Mouse (Mus musculus) embryonic facial prominence, embryonic 13.5 days (tissue): ENCODE results near the gene Banp. TPM values are rescaled to one million over a fixed set of nuclear protein-coding genes. Genes with fewer than 3 reads are reported as not detected.

ENCODE experiments used
- ATAC-seq: fragments of 200-750 bp; cut with Nextera tagmentation; 2 replicates; pipeline ENCODE4 v1.8.0; 2017; ENCODE audit warnings: low read depth; ENCODE audit not compliant: insufficient number of reproducible peaks, insufficient read depth, low FRiP score, low TSS enrichment
- H3K27ac ChIP-seq: fragments of 300-500 bp; sonication (generic); 2 replicates; pipeline ENCODE4 v1.5.1; 2015; ENCODE audit warnings: moderate library complexity, mild to moderate bottlenecking, inconsistent platforms
- H3K27me3 ChIP-seq: fragments of 300-500 bp; sonication (generic); 2 replicates; pipeline ENCODE4 v1.6.1; 2015; ENCODE audit warnings: mild to moderate bottlenecking, inconsistent platforms
- H3K36me3 ChIP-seq: fragments of 300-500 bp; sonication (generic); 2 replicates; pipeline ENCODE4 v1.6.1; 2015; ENCODE audit warnings: mild to moderate bottlenecking, inconsistent platforms
- H3K4me1 ChIP-seq: fragments of 300-500 bp; sonication (generic); 2 replicates; pipeline ENCODE4 v1.6.1; 2015; ENCODE audit warnings: inconsistent platforms
- H3K4me2 ChIP-seq: fragments of 300-500 bp; sonication (generic); 2 replicates; pipeline ENCODE4 v1.6.1; 2015; ENCODE audit warnings: moderate library complexity, mild to moderate bottlenecking, inconsistent platforms
- H3K4me3 ChIP-seq: fragments of 300-500 bp; sonication (generic); 2 replicates; pipeline ENCODE4 v1.5.1; 2015; ENCODE audit warnings: mild to moderate bottlenecking, inconsistent platforms
- H3K9ac ChIP-seq: fragments of 300-500 bp; sonication (generic); 2 replicates; pipeline ENCODE4 v1.6.1; 2015; ENCODE audit warnings: mild to moderate bottlenecking, inconsistent platforms
- H3K9me3 ChIP-seq: fragments of 300-500 bp; sonication (generic); 2 replicates; pipeline ENCODE4 v1.6.1; 2016; ENCODE audit warnings: inconsistent platforms
- WGBS: fragments of 180-500 bp; shearing (Covaris S2); methylation state at CpG from one replicate; pipeline ENCODE4 v1.1.7; 2015; ENCODE audit warnings: mixed read lengths; 5-methylcytosine and 5-hydroxymethylcytosine counted together
- polyA plus RNA-seq: library from polyadenylated mRNA; unstranded; fragments of >200 nt; fragmentation: Nextera tagmentation; extraction: Ambion mirVana; gene quantifications from 2 replicates; pipeline ENCODE4 v1.2.1, GENCODE M21; 2015

Banp gene
- polyA plus RNA-seq, 1 experiment from 2014 or later: 42.6 TPM

DNA sequence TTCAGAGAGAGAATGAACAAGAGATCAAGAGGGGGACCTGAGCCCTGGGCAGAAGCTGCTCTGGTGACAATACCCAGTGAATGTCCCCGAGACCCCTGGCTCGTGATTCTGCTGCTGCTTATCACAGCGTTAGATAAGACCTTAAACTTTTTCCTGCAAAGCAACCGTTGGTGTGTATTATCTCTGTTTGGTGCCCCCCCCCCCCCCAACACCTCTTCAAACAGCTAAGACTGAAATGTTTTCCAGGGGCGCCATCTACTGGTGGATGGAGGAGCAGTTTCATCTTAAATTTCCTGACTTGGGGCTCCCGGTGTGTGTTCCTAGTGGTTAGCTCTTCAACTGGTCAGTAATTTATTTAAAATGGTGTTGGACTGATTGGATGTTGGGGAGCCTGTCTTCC lies 39.9 kb upstream of the Banp start:
- no peak for ATAC-seq
- Histone ChIP-seq H3K4me3 (no peak overlapping the region), H3K4me1 (peaks cover 29% of the 10 kb centered on the region), H3K9me3 (no peaks in the 10 kb centered on the region), H3K9ac (no peak overlapping the region), H3K27ac (no peak overlapping the region), H3K27me3 (peaks cover 12% of the 10 kb centered on the region), H3K36me3 (no peaks in the 10 kb centered on the region), H3K4me2 (no peak overlapping the region)
- WGBS: 6% methylated on average over 6 of the region's 6 CpGs

DNA sequence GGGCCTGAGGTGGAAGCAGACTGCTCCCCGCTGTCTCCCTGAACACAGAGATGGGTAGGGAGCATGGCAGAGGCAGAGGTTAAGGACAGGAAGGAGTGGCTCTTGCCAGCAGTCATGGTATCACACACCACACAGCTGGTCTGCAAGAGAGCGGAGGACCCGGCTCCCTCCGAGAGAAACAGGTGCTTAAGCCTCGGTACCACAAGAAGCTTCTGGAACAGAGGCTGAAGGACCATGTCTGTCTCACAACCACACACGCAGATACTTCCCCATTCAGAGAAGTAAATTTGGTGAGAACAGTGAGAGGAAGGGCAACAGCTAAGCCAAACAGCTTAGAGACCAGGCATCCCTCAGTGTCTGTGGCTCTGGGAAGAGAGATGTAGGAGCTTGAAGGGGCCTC lies 38.1 kb upstream of the Banp start:
- 89% methylated on average over 6 of the region's 6 CpGs for WGBS
- ATAC-seq: no peak
- Histone ChIP-seq H3K4me1 (peaks cover 13% of the 10 kb centered on the region), H3K36me3 (no peaks in the 10 kb centered on the region), H3K27ac (no peak overlapping the region), H3K27me3 (peaks cover 12% of the 10 kb centered on the region), H3K9me3 (no peaks in the 10 kb centered on the region), H3K4me2 (no peak overlapping the region), H3K4me3 (no peak overlapping the region), H3K9ac (0 out of 2 replicates have a peak overlapping the region, but pooled peaks have one; percentile 32)

DNA sequence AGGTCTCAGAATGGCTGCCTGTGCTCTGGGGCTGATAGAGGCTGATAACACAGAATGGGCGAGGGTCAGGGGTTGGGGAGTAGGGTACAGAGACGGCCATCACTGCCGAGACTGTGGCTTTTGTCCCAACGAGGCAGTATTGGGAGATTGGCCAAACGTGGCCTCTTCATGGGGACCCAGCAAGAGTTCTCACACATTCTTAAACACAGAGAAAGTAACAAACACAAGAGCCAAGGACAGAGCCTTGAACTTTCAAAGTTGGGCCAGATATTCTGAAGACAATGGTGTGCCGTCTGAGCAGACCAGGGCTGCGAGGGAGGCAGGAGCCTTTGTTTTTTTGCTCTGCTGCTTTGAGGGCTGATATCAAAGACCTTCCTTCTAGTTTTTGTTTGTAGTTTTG lies 37.6 kb upstream of the Banp start:
- H3K9me3 ChIP-seq: no peaks in the 10 kb centered on the region
- 69% methylated on average over 7 of the region's 7 CpGs for WGBS
- peaks cover 12% of the 10 kb centered on the region for H3K27me3 ChIP-seq
- no peak overlapping the region for H3K9ac ChIP-seq
- no peaks in the 10 kb centered on the region for H3K36me3 ChIP-seq
- ATAC-seq: no peak
- H3K27ac ChIP-seq: no peak overlapping the region
- no peak overlapping the region for H3K4me3 ChIP-seq
- H3K4me1 ChIP-seq: peaks cover 7% of the 10 kb centered on the region; the same call in 1 of the 2 replicates
- H3K4me2 ChIP-seq: no peak overlapping the region

DNA sequence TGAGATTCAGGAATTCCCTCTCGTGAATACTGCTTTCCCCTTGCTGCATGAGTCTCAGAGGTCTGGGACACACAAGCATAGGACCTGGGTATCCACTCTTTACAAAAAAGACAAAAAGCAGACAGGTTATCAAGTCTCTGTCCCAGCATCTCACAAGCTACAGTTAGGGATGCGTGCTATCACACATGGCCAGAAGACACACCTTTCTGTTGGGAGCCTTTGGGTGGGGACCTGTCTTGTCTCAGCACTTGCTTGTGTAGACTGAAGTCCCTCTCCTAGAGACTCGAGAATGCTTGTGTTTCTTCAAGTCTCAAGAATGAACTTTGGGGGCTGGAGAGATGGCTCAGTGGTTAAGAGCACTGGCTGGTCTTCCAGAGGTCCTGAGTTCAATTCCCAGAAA lies 36.7 kb upstream of the Banp start:
- Histone ChIP-seq H3K27ac (no peak overlapping the region), H3K4me3 (no peak overlapping the region), H3K4me1 (peaks cover 5% of the 10 kb centered on the region; the same call in 1 of the 2 replicates), H3K9me3 (no peaks in the 10 kb centered on the region), H3K36me3 (no peaks in the 10 kb centered on the region), H3K9ac (no peak overlapping the region), H3K27me3 (peaks cover 11% of the 10 kb centered on the region), H3K4me2 (no peak overlapping the region)
- no peak for ATAC-seq
- WGBS: 67% methylated on average over 3 of the region's 3 CpGs

DNA sequence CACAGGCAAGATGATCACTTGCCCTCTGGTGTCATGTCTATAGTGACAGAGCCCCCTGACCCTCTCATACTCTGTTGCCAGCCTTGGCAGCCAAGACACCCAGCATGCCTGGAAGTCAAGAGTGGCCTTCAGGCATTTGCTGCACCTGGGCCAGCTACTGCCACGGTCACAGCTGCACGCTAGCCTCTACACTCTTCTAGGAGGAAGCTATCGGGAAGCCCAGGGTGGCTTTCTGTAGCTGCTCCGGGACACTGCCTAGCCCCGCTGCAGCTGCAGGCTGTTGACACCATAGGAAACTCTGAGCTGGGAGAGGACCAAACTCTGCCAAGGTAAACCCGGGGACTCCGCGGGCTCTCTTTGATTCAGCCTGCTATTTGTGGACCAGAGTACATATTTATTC lies 36.2 kb upstream of the Banp start:
- no peak overlapping the region for H3K4me3 ChIP-seq
- H3K9me3 ChIP-seq: no peaks in the 10 kb centered on the region
- WGBS: 84% methylated on average over 8 of the region's 8 CpGs
- no peak for ATAC-seq
- no peaks in the 10 kb centered on the region for H3K4me1 ChIP-seq
- no peak overlapping the region for H3K9ac ChIP-seq
- H3K27ac ChIP-seq: no peak overlapping the region
- no peak overlapping the region for H3K4me2 ChIP-seq
- no peaks in the 10 kb centered on the region for H3K36me3 ChIP-seq
- peaks cover 6% of the 10 kb centered on the region for H3K27me3 ChIP-seq

DNA sequence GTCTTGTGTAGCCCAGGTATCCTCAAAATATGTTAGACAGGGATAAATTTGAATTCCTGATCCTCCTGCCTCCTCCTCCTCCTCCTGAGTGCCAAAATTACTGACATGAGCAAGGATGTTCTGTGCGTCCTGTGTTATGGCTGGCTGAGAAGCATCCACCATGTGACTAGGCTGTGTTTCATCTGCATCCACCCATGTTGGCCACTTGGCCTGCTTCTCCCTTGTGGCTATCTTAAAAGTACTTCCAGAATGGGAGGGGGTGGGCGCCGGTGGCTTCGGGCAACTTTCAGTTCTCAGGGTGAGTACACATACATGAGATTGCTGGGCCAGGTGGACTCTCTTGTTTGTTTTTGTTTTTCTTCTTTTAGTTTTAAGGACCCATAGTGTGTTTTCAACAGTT lies 30.4 kb upstream of the Banp start:
- Histone ChIP-seq H3K4me1 (peaks cover 8% of the 10 kb centered on the region; the same call in 1 of the 2 replicates), H3K4me3 (no peak overlapping the region), H3K36me3 (no peaks in the 10 kb centered on the region), H3K4me2 (no peak overlapping the region), H3K9me3 (no peaks in the 10 kb centered on the region), H3K27me3 (no peaks in the 10 kb centered on the region), H3K9ac (no peak overlapping the region), H3K27ac (no peak overlapping the region)
- no peak for ATAC-seq
- WGBS: 73% methylated on average over 4 of the region's 4 CpGs

DNA sequence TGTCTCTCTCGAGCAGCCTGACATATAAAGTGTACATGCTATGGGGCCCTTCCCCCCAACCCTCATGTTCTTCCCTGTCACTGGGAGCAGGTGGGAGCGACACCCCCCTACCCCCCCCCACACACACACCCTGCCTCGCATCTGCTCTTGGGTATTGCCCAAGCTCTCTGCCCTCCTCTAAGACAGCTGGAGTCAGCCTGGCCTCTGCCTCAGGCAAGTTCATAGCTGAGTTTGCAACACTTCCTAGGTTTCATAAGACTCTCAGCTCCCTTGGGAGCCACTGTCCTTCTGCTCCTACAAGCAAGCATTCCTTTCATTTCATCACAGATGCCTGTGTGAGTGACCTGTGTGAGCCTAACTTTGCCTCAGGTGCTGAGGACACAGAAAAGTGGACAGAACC lies 29.8 kb upstream of the Banp start:
- ATAC-seq: no peak

DNA sequence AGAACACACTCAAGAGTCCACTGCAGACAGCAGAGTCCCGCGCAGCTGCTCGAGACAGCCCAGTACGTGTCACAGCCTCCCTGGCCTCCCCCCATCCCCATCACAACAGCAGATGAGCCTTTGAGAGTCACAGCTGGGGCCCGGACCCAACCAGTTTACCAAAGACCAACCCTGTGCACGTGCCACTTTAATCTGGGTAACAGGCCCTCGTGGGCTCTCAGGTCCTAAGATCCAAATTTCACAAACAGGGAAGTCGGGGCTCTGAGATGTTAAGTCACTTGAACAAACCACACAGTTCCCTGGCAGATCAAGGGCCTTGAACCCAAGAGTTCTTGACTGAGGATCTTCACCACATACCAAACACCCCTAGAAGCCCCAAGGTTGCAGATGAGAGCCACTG lies 28.0 kb upstream of the Banp start:
- no peaks in the 10 kb centered on the region for H3K27me3 ChIP-seq
- no peaks in the 10 kb centered on the region for H3K9me3 ChIP-seq
- no peaks in the 10 kb centered on the region for H3K36me3 ChIP-seq
- no peak overlapping the region for H3K4me2 ChIP-seq
- WGBS: 87% methylated on average over 8 of the region's 8 CpGs
- no peak overlapping the region for H3K4me3 ChIP-seq
- no peak for ATAC-seq
- no peak overlapping the region for H3K9ac ChIP-seq
- H3K4me1 ChIP-seq: peaks cover 8% of the 10 kb centered on the region; the same call in 1 of the 2 replicates
- no peak overlapping the region for H3K27ac ChIP-seq

More for the DNA sequence above, 29.8 kb upstream of the Banp start:
- WGBS: 46% methylated on average over 3 of the region's 3 CpGs
- H3K4me2 ChIP-seq: no peak overlapping the region
- no peak overlapping the region for H3K27ac ChIP-seq
- no peak overlapping the region for H3K4me3 ChIP-seq
- H3K9me3 ChIP-seq: no peaks in the 10 kb centered on the region
- H3K36me3 ChIP-seq: no peaks in the 10 kb centered on the region
- no peak overlapping the region for H3K9ac ChIP-seq
- H3K27me3 ChIP-seq: no peaks in the 10 kb centered on the region
- peaks cover 8% of the 10 kb centered on the region; the same call in 1 of the 2 replicates for H3K4me1 ChIP-seq

DNA sequence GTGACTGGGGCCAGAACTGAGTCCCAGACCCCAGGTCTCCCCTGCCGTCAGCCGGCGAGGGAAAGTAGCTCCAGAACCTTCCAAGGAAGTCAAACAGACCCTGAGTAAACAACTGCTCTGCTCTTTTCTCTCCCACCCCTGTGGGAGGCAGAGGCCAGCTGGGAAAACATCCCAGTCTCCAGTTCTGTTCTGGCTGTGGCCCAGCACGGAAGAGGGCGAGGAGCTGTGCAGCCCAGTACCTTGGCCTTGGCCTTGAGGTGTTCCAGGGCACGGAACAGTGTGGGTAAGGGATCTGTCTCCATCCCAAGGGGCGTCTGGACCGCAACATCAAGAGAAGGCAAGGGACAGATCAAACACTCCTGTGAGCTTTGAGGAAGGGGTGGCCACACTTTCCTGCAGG lies 27.4 kb upstream of the Banp start:
- Histone ChIP-seq H3K27me3 (no peaks in the 10 kb centered on the region), H3K4me2 (no peak overlapping the region), H3K9ac (no peak overlapping the region), H3K27ac (no peak overlapping the region), H3K4me1 (peaks cover 8% of the 10 kb centered on the region; the same call in 1 of the 2 replicates), H3K4me3 (no peak overlapping the region), H3K36me3 (no peaks in the 10 kb centered on the region), H3K9me3 (no peaks in the 10 kb centered on the region)
- no peak for ATAC-seq
- WGBS: 76% methylated on average over 8 of the region's 8 CpGs

DNA sequence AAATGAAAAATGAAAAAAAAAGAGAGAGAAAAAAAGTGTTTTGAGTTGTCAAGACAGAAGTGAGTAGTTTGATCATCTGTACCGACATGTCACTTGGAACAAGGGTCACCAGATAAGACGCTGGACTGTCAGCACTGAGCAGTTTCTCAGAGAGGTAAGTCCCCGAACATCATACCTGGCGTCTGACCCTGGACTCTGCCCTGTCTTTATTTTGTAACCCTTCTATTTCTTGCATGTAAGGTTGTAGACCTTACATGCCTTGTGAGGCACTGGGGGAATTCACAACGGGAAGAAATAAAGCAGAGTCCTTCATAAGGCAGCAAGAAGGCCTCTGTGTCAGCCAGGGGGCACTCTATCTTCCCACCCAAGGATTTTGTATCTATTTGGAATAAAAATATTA lies 24.9 kb upstream of the Banp start:
- ATAC-seq: no peak

DNA sequence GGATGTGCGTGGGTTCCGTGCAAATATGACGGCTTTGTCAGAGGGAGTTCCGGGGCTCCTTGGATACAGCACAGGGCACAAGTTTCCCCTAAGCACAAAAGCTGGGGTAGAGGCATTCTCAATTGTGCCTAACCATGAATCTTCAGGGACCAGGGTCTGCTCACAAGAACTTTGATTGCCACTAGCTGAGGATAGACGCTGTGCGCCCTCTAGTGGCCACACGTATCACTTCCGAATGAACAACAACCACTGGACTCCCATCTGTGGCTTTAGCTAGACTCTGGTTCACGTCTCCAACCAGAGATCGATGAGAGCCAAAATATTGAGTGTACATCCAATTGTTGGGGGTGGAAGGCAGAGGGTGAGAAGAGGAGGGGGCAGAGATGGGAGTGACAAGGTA lies 23.9 kb upstream of the Banp start:
- H3K9ac ChIP-seq: no peak overlapping the region
- H3K36me3 ChIP-seq: no peaks in the 10 kb centered on the region
- no peaks in the 10 kb centered on the region for H3K27me3 ChIP-seq
- no peak overlapping the region for H3K4me3 ChIP-seq
- WGBS: 31% methylated on average over 10 of the region's 10 CpGs
- ATAC-seq: no peak
- no peaks in the 10 kb centered on the region for H3K9me3 ChIP-seq
- no peak overlapping the region for H3K4me2 ChIP-seq
- peaks cover 4% of the 10 kb centered on the region; the same call in 1 of the 2 replicates for H3K4me1 ChIP-seq
- no peak overlapping the region for H3K27ac ChIP-seq

More for the DNA sequence above, 24.9 kb upstream of the Banp start:
- H3K4me2 ChIP-seq: no peak overlapping the region
- no peak overlapping the region for H3K27ac ChIP-seq
- H3K9me3 ChIP-seq: no peaks in the 10 kb centered on the region
- no peaks in the 10 kb centered on the region for H3K36me3 ChIP-seq
- peaks cover 7% of the 10 kb centered on the region; the same call in 1 of the 2 replicates for H3K4me1 ChIP-seq
- WGBS: 85% methylated on average over 5 of the region's 5 CpGs
- no peak overlapping the region for H3K4me3 ChIP-seq
- H3K27me3 ChIP-seq: no peaks in the 10 kb centered on the region
- no peak overlapping the region for H3K9ac ChIP-seq

DNA sequence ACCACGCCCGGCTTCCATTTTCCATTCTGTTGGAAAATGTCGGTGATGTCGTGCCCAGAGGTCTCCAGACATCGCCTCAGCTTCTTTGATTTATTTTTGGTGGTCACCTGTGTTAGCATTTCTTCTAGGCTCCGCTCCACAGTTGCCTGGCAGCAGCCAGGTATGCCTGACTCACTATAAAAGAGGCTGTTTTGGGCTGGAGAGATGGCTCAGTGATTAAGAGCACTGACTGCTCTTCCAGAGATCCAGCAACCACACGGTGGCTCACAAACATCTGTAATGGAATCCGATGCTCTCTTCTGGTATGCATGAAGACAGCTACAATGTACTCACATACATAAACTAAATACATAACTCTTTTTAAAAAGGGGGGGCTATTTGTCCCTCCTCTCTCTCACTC lies 23.3 kb upstream of the Banp start:
- Histone ChIP-seq H3K4me3 (no peak overlapping the region), H3K27ac (no peak overlapping the region), H3K36me3 (no peaks in the 10 kb centered on the region), H3K27me3 (no peaks in the 10 kb centered on the region), H3K4me2 (no peak overlapping the region), H3K4me1 (peaks cover 4% of the 10 kb centered on the region; the same call in 1 of the 2 replicates), H3K9me3 (no peaks in the 10 kb centered on the region), H3K9ac (no peak overlapping the region)
- WGBS: 65% methylated on average over 8 of the region's 8 CpGs
- no peak for ATAC-seq

DNA sequence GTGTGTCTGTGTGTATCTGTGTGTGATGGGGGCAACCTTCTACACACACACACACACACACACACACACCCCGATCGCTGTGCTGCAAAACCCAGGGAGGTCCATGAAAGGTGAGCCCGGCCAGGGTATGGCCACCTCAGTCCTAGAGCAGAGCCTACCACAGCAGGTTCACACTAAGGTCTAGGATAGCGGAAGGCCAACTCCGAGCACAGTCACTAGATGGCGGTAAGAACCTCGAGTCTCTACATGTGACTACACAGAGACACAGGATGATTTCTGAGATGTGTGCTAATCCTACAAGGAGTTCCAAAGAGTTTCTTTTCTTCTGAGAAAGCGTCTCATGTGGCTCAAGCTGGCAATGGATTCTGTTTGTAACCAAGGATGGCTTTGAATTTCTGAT lies 22.2 kb upstream of the Banp start:
- H3K4me2 ChIP-seq: no peak overlapping the region
- ATAC-seq: no peak
- no peak overlapping the region for H3K4me3 ChIP-seq
- H3K36me3 ChIP-seq: no peaks in the 10 kb centered on the region
- H3K9me3 ChIP-seq: no peaks in the 10 kb centered on the region
- no peaks in the 10 kb centered on the region for H3K27me3 ChIP-seq
- no peaks in the 10 kb centered on the region for H3K4me1 ChIP-seq
- H3K9ac ChIP-seq: no peak overlapping the region
- no peak overlapping the region for H3K27ac ChIP-seq
- WGBS: 41% methylated on average over 8 of the region's 8 CpGs
